Mouse (Mus musculus) gastrocnemius, adult 18-20 months (tissue): ENCODE results near the gene Gspt2. TPM values are rescaled to one million over a fixed set of nuclear protein-coding genes. Genes with fewer than 3 reads are reported as not detected.
A peak's percentile ranks its signal among the peaks of the same experiment; 100 is the strongest.
"Not testable (repeated sequence)": the region's sequence is repeated elsewhere in the genome, so short reads cannot be mapped to it uniquely, and the experiment has no call there.

Experiments
- DNase-seq: peaks from one replicate; pipeline ENCODE4 v3.0.0; 2021; ENCODE audit warnings: low spot score
- long read RNA-seq, 2 experiments: library from polyadenylated mRNA; stranded (forward); transcript quantifications; one replicate each; pipeline ENCODE4 v2.0.0; 2021
- total RNA-seq, 2 experiments: library from RNA; stranded (reverse); gene quantifications; 2 replicates each; pipeline ENCODE4 v1.2.3; 2021

Gspt2 gene
- under 1 TPM; 0.32 to 0.33 TPM for total RNA-seq
- long read RNA-seq, experiment 1, result 0 reads
- long read RNA-seq, experiment 2, result 0 reads

DNA sequence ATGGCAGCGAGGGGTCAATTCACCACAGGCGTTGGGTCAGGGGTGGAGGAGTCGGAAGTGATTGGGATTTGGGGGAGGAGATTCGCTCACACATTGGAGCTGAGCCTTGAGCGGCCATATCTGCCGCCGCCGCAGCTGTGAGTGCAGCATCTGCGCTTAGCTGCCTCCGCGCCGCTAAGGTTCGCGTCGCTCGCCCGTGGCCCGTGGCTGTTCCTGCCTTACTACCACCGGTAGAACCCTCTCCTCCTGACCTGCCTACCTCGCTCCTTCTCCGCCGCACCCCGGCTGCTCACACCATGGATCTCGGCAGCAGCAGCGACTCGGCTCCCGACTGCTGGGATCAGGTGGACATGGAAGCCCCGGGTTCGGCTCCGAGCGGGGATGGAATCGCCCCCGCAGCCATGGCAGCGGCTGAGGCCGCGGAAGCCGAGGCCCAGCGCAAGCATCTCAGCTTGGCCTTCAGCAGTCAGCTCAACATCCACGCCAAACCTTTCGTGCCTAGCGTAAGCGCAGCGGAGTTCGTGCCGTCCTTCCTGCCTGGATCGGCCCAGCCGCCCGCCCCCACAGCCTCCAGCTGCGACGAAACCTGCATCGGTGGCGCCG lies at the start of gene Gspt2:
Gene Gspt2, plus strand, starts transcription at position 109 of the 603 bp plus-strand sequence.
- DNase-seq, result peak; percentile 19

DNA sequence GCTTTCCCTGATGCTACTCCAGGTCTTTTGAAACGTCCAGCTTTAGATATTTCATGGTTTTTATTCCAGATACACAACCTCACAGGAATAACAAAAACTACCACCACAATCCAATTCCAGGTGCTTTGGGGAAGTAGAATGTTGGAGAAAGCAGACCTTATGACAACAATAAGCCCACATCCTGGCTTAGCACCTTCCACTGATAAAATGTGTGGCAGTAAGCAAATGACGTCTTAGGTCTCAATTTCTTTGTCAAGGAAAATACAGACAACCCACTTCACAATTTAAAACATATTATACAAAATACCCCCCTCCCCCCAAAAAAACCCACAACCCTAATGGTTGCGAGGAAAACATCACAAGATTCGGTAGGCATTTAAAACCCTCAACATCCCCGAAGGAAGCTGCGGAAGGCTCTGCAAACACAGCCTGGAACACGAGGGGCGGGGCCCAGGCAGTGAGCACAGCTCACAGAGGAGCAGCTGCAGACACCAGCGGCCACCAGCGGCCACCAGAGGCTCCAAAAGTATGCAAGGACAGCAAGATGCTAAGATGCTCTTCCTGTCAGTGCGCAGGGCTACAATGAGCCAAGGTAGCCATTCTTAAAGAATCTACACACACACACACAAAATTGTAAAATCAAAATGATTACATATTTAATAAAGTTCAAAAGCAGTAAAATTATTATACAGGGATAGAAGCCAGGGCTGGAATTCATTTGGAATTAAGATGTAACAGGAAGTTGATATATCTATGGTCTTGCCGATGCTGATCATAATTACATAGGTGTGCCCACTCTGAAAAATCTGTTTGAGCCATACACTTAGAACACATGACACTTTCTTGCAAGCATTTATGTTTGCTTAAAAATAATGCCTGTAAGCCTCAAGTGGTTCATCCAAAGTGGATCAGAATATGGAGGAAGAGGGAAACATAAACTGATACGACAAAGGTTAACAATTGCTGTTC lies 10.8 kb upstream of the Gspt2 start:
- DNase-seq, result peak; percentile 0

DNA sequence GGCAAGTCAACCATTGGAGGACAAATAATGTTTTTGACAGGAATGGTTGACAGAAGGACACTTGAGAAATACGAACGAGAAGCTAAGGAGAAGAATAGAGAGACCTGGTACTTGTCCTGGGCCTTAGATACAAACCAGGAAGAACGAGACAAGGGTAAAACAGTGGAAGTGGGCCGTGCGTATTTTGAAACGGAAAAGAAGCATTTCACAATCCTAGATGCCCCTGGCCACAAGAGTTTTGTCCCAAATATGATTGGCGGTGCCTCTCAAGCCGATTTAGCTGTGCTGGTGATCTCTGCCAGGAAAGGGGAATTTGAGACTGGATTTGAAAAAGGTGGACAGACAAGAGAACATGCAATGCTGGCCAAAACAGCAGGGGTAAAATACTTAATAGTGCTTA lies 1.0 kb downstream of the Gspt2 start:
- DNase-seq, result no peak

DNA sequence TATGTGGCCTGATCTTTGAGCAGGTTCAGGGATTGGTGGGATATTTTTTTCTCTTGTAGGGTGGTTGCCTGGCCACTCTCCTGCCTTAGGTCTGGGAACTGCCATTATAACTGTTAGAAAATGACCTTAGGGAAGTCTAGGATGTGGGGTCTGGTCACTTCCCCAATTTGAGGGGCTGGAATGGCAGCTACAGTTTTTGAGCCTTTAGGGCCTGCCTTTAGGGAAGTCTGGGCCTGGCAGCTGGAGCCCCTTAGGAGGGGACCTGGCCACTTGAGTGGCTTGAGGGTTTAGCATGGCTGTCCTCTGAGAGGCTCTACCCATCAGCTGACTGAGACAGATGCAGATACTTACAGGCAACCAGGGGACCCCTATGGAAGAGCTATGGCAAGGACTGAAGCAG lies 12.7 kb downstream of the Gspt2 start:
- DNase-seq, result no peak

DNA sequence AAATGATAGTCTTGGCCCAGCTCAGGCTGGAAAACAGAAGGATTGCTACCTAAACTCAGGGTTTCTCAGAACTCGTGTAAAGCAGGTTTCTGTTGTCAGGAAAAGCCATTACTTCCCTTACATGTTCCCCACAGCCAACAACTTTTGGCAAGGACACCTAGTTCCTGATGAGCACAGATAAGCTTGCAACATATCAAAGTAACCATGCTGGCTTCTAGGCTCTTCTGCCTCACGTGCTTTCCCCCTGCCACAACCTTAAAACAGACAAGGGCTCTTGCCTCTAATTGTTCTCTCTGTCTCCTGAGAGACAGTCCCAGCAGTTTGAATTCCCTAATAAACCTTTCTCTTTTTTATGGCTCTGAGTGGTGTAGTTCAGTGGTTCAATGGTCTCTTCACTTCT lies 21.9 kb downstream of the Gspt2 start:
- DNase-seq, result no peak

DNA sequence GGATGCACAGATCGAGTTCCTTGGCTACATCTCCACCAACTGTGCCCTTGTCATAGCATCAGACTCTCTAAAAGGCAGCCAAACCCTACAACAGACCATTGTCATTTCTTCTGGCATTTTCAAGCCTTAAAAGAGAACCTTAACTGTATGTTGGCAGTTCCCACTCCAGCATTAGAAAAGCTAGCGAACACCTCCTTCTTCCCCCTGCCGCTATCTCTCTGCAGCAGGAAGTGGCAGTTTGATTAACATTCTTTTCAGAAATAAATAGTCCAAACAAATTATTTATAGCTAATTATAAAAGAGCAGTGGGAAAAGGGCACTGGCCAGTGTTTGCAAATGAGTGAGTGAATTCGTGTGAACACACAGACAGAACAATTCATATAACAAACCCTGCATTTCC lies 34.9 kb downstream of the Gspt2 start:
- DNase-seq, result no peak

DNA sequence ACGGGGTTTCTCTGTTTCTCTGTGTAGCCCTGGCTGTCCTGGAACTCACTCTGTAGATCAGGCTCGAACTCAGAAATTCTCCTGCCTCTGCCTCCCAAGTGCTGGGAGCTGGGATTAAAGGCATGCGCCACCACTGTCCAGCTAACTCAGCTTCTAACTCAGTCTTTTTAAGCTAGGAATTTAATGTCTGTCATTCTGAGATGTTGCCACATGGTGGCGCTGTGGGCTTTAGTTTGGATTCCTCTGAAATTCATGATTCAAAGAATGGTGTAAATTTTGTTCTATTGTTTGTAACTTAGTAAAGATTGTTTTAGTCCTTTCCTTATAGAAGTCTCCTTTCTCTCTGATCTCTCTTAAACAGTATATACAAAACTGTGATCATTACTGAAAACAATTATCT lies 39.1 kb downstream of the Gspt2 start:
- peak; percentile 9 for DNase-seq

DNA sequence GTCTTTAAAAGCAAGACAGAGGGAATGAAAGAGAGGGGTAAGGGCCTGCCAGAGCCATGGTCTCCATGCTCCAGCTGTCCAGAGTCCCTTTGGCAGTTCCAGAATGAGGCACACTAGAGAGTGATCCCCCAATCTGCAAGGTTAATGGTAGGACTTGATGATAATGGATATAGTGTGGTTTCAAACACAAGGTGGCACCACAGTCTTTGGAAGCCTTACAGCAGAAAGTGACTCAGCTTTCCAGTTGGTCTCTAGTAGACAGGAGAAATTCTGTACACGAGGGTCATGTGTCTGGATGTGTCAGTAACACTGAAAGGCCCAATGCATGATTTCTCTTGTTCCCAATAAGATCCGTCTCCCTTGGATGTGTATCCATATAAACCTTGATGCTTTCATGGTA lies 45.7 kb downstream of the Gspt2 start:
- not testable (repeated sequence) for DNase-seq

DNA sequence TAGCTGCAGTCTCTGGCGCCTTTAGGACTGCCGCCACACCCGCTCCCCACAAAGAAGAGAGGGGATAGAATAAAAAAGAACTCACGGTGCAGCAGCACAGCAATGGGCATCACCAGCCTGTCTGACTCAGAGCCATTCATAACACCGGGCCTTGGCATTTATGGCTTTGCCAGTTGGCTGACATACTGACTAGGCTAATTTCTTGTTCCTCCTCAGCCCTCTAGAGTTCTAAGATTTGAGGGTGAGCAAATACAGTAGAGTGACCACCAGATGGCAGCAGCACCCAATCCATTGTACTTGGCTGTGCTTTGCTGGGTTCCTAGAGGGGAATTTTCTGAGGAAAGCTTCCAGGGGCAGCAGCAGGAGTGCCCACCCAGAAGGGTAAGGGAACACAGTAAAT lies 53.7 kb downstream of the Gspt2 start:
- DNase-seq, result peak; percentile 1

Other genes starting within 250 kb of the Gspt2 start
- 10 to 100 TPM; 12.0 to 17.6 TPM for gene Maged1, start 93.9 kb upstream of the Gspt2 start, total RNA-seq
- gene Zxdb, start 88.5 kb downstream of the Gspt2 start, total RNA-seq, result 1 to 10 TPM; 2.9 TPM